12 mouse cellular contexts compared by ENCODE assay signal in genomic region chr19:6376643-6377042, GRCm38 (mm10). TPM values are rescaled to one million over a fixed set of nuclear protein-coding genes. Genes with fewer than 3 reads are reported as not detected.
DNase-seq lines count a peak whose midpoint lies in the region; ATAC-seq lines count a peak whose summit lies in the region.
"Had no signal": no experiment of that assay in that cellular context is flagged by ENCODE, and none has a peak within 500 bp of the region (broad histone marks: within the 10 kb centered on the region; RNA-seq: fewer than 3 reads in every experiment).

No protein-coding gene starts in this region.

- no peak for ATAC-seq in forebrain, embryonic 13.5 days
- ATAC-seq in forebrain, embryonic 16.5 days: no peak
- ATAC-seq in heart, embryonic 13.5 days (ENCODE audit: extremely low read depth, insufficient number of reproducible peaks, low FRiP score, low TSS enrichment): no peak
- no peak for ATAC-seq in hindbrain, embryonic 13.5 days (ENCODE audit: low FRiP score)
- ATAC-seq in hindbrain, embryonic 16.5 days: no peak
- ATAC-seq: inflammation-experienced regulatory T-cells, adult 6 months had no signal

- no peak overlapping the region for H3K4me2 ChIP-seq in forebrain, embryonic 13.5 days
- H3K4me2 ChIP-seq in forebrain, embryonic 16.5 days (ENCODE audit: low read length): no peak overlapping the region
- no peak overlapping the region for H3K4me2 ChIP-seq in heart, embryonic 13.5 days
- H3K4me2 ChIP-seq in hindbrain, embryonic 13.5 days: no peak overlapping the region
- H3K4me2 ChIP-seq in hindbrain, embryonic 16.5 days (ENCODE audit: low read length): no peak overlapping the region
- H3K4me2 ChIP-seq: embryonic facial prominence, embryonic 13.5 days; hindbrain, embryonic 15.5 days had no signal

- no peak for DNase-seq in heart, postnatal 25 days (ENCODE audit: low spot score)
- peak; percentile 56 for DNase-seq in adipocyte (ENCODE audit: low spot score)

- intact Hi-C loops in heart, postnatal 25 days (cut with DNase I): no loop called here

- H3K27ac ChIP-seq in forebrain, embryonic 13.5 days: peak overlapping the region; percentile 3; the same call in 1 of the 2 replicates
- no peak overlapping the region for H3K27ac ChIP-seq in forebrain, embryonic 16.5 days (ENCODE audit: low read length)
- peak overlapping the region; percentile 59; the same call in 1 of the 2 replicates for H3K27ac ChIP-seq in heart, embryonic 13.5 days (replicated peaks)
- H3K27ac ChIP-seq in hindbrain, embryonic 13.5 days: peak overlapping the region; percentile 46
- H3K27ac ChIP-seq in hindbrain, embryonic 16.5 days (ENCODE audit: low read depth, low read length): no peak overlapping the region
- H3K27ac ChIP-seq: embryonic facial prominence, embryonic 13.5 days had no signal

- no peak overlapping the region for H3K9ac ChIP-seq in forebrain, embryonic 13.5 days
- H3K9ac ChIP-seq in forebrain, embryonic 16.5 days (replicated peaks; ENCODE audit: low read depth, low read length): no peak overlapping the region
- peak overlapping the region; percentile 19; the same call in 1 of the 2 replicates for H3K9ac ChIP-seq in heart, embryonic 13.5 days
- H3K9ac ChIP-seq in hindbrain, embryonic 13.5 days: no peak overlapping the region
- no peak overlapping the region for H3K9ac ChIP-seq in hindbrain, embryonic 16.5 days (ENCODE audit: low read depth, low read length)
- H3K9ac ChIP-seq: embryonic facial prominence, embryonic 13.5 days; hindbrain, embryonic 15.5 days had no signal

- H3K4me1 ChIP-seq in forebrain, embryonic 13.5 days: 0 out of 2 replicates have a peak, but pooled peaks cover 7% of the 10 kb centered on the region
- no peaks in the 10 kb centered on the region for H3K4me1 ChIP-seq in forebrain, embryonic 16.5 days (replicated peaks; ENCODE audit: control insufficient read depth, insufficient read depth, low read length)
- H3K4me1 ChIP-seq in heart, embryonic 13.5 days: peaks cover 27% of the 10 kb centered on the region
- H3K4me1 ChIP-seq in hindbrain, embryonic 13.5 days (replicated peaks): peaks cover 12% of the 10 kb centered on the region
- H3K4me1 ChIP-seq in hindbrain, embryonic 16.5 days (ENCODE audit: control insufficient read depth, insufficient read depth, low read depth, low read length): peaks cover 7% of the 10 kb centered on the region
- H3K4me1 ChIP-seq: embryonic facial prominence, embryonic 13.5 days had no signal

- H3K4me3 ChIP-seq in forebrain, embryonic 13.5 days: no peak overlapping the region
- H3K4me3 ChIP-seq in forebrain, embryonic 16.5 days (replicated peaks; ENCODE audit: low read length): no peak overlapping the region
- H3K4me3 ChIP-seq in heart, embryonic 13.5 days: no peak overlapping the region
- no peak overlapping the region for H3K4me3 ChIP-seq in hindbrain, embryonic 13.5 days
- no peak overlapping the region for H3K4me3 ChIP-seq in hindbrain, embryonic 16.5 days (ENCODE audit: low read length)
- H3K4me3 ChIP-seq: embryonic facial prominence, embryonic 13.5 days; hindbrain, embryonic 10.5 days; hindbrain, embryonic 15.5 days had no signal

- no peaks in the 10 kb centered on the region for H3K9me3 ChIP-seq in forebrain, embryonic 13.5 days (replicated peaks)
- H3K9me3 ChIP-seq in forebrain, embryonic 16.5 days (ENCODE audit: control insufficient read depth, low read length): no peaks in the 10 kb centered on the region
- H3K9me3 ChIP-seq in heart, embryonic 13.5 days: no peaks in the 10 kb centered on the region
- no peaks in the 10 kb centered on the region for H3K9me3 ChIP-seq in hindbrain, embryonic 13.5 days
- H3K9me3 ChIP-seq in hindbrain, embryonic 16.5 days (ENCODE audit: control insufficient read depth, low read length): no peaks in the 10 kb centered on the region
- H3K9me3 ChIP-seq: embryonic facial prominence, embryonic 13.5 days; hindbrain, embryonic 10.5 days; hindbrain, embryonic 15.5 days had no signal

- WGBS in forebrain, embryonic 13.5 days: 71% methylated on average over 2 of the region's 2 CpGs
- WGBS in forebrain, embryonic 16.5 days: 70% methylated on average over 2 of the region's 2 CpGs
- WGBS in heart, embryonic 13.5 days: 67% methylated on average over 2 of the region's 2 CpGs
- 86% methylated on average over 2 of the region's 2 CpGs for WGBS in hindbrain, embryonic 13.5 days
- WGBS in hindbrain, embryonic 16.5 days: 88% methylated on average over 2 of the region's 2 CpGs

- H3K36me3 ChIP-seq in forebrain, embryonic 13.5 days (ENCODE audit: poor library complexity, severe bottlenecking): peaks cover 82% of the 10 kb centered on the region
- H3K36me3 ChIP-seq in forebrain, embryonic 16.5 days (ENCODE audit: control insufficient read depth, insufficient read depth): peaks cover 54% of the 10 kb centered on the region
- H3K36me3 ChIP-seq in heart, embryonic 13.5 days: peaks cover 88% of the 10 kb centered on the region
- H3K36me3 ChIP-seq in hindbrain, embryonic 13.5 days: peaks cover 82% of the 10 kb centered on the region
- peaks cover 55% of the 10 kb centered on the region for H3K36me3 ChIP-seq in hindbrain, embryonic 16.5 days (ENCODE audit: control insufficient read depth, insufficient read depth, low read length)

- H3K27me3 ChIP-seq in forebrain, embryonic 13.5 days: no peaks in the 10 kb centered on the region
- no peaks in the 10 kb centered on the region for H3K27me3 ChIP-seq in forebrain, embryonic 16.5 days (replicated peaks; ENCODE audit: control insufficient read depth, insufficient read depth, low read length)
- H3K27me3 ChIP-seq in heart, embryonic 13.5 days (replicated peaks): no peaks in the 10 kb centered on the region
- H3K27me3 ChIP-seq in hindbrain, embryonic 13.5 days: no peaks in the 10 kb centered on the region
- no peaks in the 10 kb centered on the region for H3K27me3 ChIP-seq in hindbrain, embryonic 16.5 days (replicated peaks; ENCODE audit: control insufficient read depth, insufficient read depth, low read length)
- H3K27me3 ChIP-seq: CH12.LX; embryonic facial prominence, embryonic 13.5 days; hindbrain, embryonic 15.5 days had no signal

RNA-seq across cellular contexts. Expression of gene Pygm, which starts 7.6 kb away (rescaled TPM):
- polyA plus RNA-seq in forebrain, embryonic 13.5 days (2015; fragmentation: Nextera tagmentation; extraction: Ambion mirVana): 2.0 and 2.1 TPM in 2 replicates
- 2.4 and 2.8 TPM in 2 replicates for polyA plus RNA-seq in forebrain, embryonic 16.5 days (2015; fragmentation: Nextera tagmentation; extraction: Ambion mirVana)
- polyA plus RNA-seq in heart, embryonic 13.5 days (2015; fragmentation: Nextera tagmentation; extraction: Ambion mirVana): 203 and 219 TPM in 2 replicates
- 1,000 to 10,000 TPM; 1,128 to 1,145 TPM for total RNA-seq in heart, postnatal 25 days (2021)
- polyA plus RNA-seq in hindbrain, embryonic 13.5 days (2015; fragmentation: Nextera tagmentation; extraction: Ambion mirVana): 4.9 and 5.7 TPM in 2 replicates
- polyA plus RNA-seq in hindbrain, embryonic 16.5 days (2015; fragmentation: Nextera tagmentation; extraction: Ambion mirVana): 10.2 and 13.2 TPM in 2 replicates

RNA-seq across cellular contexts. Expression of gene Sf1, which starts 13.2 kb away (rescaled TPM):
- polyA plus RNA-seq in forebrain, embryonic 13.5 days (2015; fragmentation: Nextera tagmentation; extraction: Ambion mirVana): 134 and 139 TPM in 2 replicates
- polyA plus RNA-seq in forebrain, embryonic 16.5 days (2015; fragmentation: Nextera tagmentation; extraction: Ambion mirVana): 122 and 127 TPM in 2 replicates
- 89.2 and 89.7 TPM in 2 replicates for polyA plus RNA-seq in heart, embryonic 13.5 days (2015; fragmentation: Nextera tagmentation; extraction: Ambion mirVana)
- 10 to 100 TPM; 76.1 to 88.8 TPM for total RNA-seq in heart, postnatal 25 days (2021)
- 103 and 107 TPM in 2 replicates for polyA plus RNA-seq in hindbrain, embryonic 13.5 days (2015; fragmentation: Nextera tagmentation; extraction: Ambion mirVana)
- 81.4 and 106 TPM in 2 replicates for polyA plus RNA-seq in hindbrain, embryonic 16.5 days (2015; fragmentation: Nextera tagmentation; extraction: Ambion mirVana)

RNA-seq across cellular contexts. Expression of gene Rasgrp2, which starts 22.5 kb away (rescaled TPM):
- polyA plus RNA-seq in forebrain, embryonic 13.5 days (2015; fragmentation: Nextera tagmentation; extraction: Ambion mirVana): 21.1 and 25.1 TPM in 2 replicates
- polyA plus RNA-seq in forebrain, embryonic 16.5 days (2015; fragmentation: Nextera tagmentation; extraction: Ambion mirVana): 48.8 and 60.8 TPM in 2 replicates
- 38.4 and 53.6 TPM in 2 replicates for polyA plus RNA-seq in heart, embryonic 13.5 days (2015; fragmentation: Nextera tagmentation; extraction: Ambion mirVana)
- 10 to 100 TPM; 43.2 to 55.2 TPM for total RNA-seq in heart, postnatal 25 days (2021)
- 42.0 and 43.2 TPM in 2 replicates for polyA plus RNA-seq in hindbrain, embryonic 13.5 days (2015; fragmentation: Nextera tagmentation; extraction: Ambion mirVana)
- 184 and 232 TPM in 2 replicates for polyA plus RNA-seq in hindbrain, embryonic 16.5 days (2015; fragmentation: Nextera tagmentation; extraction: Ambion mirVana)

RNA-seq across cellular contexts. Expression of gene Map4k2, which starts 35.7 kb away (rescaled TPM):
- 11.3 and 15.4 TPM in 2 replicates for polyA plus RNA-seq in forebrain, embryonic 13.5 days (2015; fragmentation: Nextera tagmentation; extraction: Ambion mirVana)
- 12.3 and 21.2 TPM in 2 replicates for polyA plus RNA-seq in forebrain, embryonic 16.5 days (2015; fragmentation: Nextera tagmentation; extraction: Ambion mirVana)
- 12.5 and 13.5 TPM in 2 replicates for polyA plus RNA-seq in heart, embryonic 13.5 days (2015; fragmentation: Nextera tagmentation; extraction: Ambion mirVana)
- total RNA-seq in heart, postnatal 25 days (2021): 10 to 100 TPM; 42.6 to 44.3 TPM
- polyA plus RNA-seq in hindbrain, embryonic 13.5 days (2015; fragmentation: Nextera tagmentation; extraction: Ambion mirVana): 17.5 and 17.6 TPM in 2 replicates
- 19.6 and 23.1 TPM in 2 replicates for polyA plus RNA-seq in hindbrain, embryonic 16.5 days (2015; fragmentation: Nextera tagmentation; extraction: Ambion mirVana)

RNA-seq across cellular contexts. Expression of gene Men1, which starts 41.9 kb away (rescaled TPM):
- polyA plus RNA-seq in forebrain, embryonic 13.5 days (2015; fragmentation: Nextera tagmentation; extraction: Ambion mirVana): 83.8 and 92.4 TPM in 2 replicates
- polyA plus RNA-seq in forebrain, embryonic 16.5 days (2015; fragmentation: Nextera tagmentation; extraction: Ambion mirVana): 96.1 and 96.5 TPM in 2 replicates
- polyA plus RNA-seq in heart, embryonic 13.5 days (2015; fragmentation: Nextera tagmentation; extraction: Ambion mirVana): 46.9 and 48.1 TPM in 2 replicates
- 10 to 100 TPM; 12.4 to 14.5 TPM for total RNA-seq in heart, postnatal 25 days (2021)
- 71.7 and 73.8 TPM in 2 replicates for polyA plus RNA-seq in hindbrain, embryonic 13.5 days (2015; fragmentation: Nextera tagmentation; extraction: Ambion mirVana)
- 68.4 and 85.0 TPM in 2 replicates for polyA plus RNA-seq in hindbrain, embryonic 16.5 days (2015; fragmentation: Nextera tagmentation; extraction: Ambion mirVana)

Comparison
In these comparisons a context has a peak if more than half of its experiments do, and no peak if none do; other contexts are left out.
1. H3K27ac ChIP-seq: peak in forebrain, embryonic 13.5 days (single experiment), heart, embryonic 13.5 days (single experiment) and hindbrain, embryonic 13.5 days (single experiment); none in forebrain, embryonic 16.5 days (single experiment) and hindbrain, embryonic 16.5 days (single experiment).
2. RNA of gene Pygm, which starts 7.6 kb away (polyA plus RNA-seq): 203 to 219 TPM in heart, embryonic 13.5 days; 10.2 to 13.2 TPM in hindbrain, embryonic 16.5 days, 4.9 to 5.7 TPM in hindbrain, embryonic 13.5 days, 2.4 to 2.8 TPM in forebrain, embryonic 16.5 days and 2.0 to 2.1 TPM in forebrain, embryonic 13.5 days; every median in the first group is over 10 times any median in the second.